Mouse (Mus musculus): ENCODE results near the gene Ampd1. TPM values are rescaled to one million over a fixed set of nuclear protein-coding genes. Genes with fewer than 3 reads are reported as not detected.

The Ampd1 gene
- 1,000 to 10,000 TPM; 1,212 to 1,718 (median 1,419) TPM for total RNA-seq (2022)

DNA sequence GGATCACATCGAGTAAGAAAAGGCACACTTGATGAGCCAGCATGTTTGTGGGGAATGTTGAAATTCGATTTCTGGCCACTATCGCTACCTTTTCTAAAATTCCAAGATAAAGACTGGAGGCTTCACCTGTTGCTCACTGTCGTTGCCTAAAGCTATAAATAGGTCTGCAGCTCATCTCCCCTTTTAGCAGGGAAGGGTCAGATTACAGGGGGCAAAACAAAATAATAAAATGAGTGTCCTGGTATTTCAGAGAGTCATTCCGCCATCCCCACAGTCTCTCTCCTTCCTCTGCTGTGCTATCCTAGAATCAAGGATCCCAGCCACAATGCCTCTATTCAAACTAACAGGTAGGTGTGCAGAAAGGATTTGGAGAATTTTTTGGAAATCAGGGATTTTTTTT is at the start of gene Ampd1:
TSS of gene Ampd1 (plus strand) at position 244 of the 400 bp plus-strand sequence.
- no peak for DNase-seq (ENCODE audit: low spot score in 2 of 2)

DNA sequence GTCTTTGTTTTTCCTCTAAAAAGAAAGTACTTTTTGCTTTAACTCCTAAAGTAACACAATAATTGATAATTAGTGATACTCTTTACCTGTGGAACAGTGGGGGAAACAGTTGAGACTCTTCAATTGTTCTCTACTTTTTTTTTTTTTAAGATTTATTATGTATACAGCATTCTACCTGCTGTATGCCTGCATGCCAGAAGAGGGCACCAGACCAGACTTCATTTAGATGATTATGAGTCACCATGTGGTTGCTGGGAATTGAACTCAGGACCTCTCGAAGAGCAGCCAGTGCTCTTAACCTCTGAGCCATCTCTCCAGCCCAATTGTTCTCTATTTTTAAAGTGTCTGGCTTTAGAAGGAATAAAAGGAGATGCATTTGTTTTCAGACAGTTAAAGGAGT is 47.6 kb upstream of the Ampd1 start:
- no peak for DNase-seq (ENCODE audit: low spot score in 2 of 2)

DNA sequence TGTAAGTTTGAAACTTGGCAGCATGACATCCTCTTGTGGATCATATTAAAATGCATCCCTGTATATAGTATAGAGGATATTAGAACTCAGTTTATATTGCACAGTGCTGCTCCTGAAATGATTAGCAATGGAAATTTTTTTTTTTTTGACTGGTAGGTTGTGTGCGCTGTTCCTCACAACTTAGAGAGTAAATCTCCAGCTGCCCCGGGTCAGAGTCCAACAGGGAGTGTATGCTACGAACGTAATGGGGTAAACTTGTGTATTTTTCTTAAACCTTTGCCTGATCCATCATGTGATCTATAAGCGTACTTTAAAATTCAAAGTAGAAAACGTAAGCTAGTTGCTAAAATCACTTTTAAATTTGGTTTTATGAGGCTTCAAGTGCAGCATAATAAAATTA is 33.5 kb upstream of the Ampd1 start:
- DNase-seq (ENCODE audit: low spot score in 2 of 2) = no peak

DNA sequence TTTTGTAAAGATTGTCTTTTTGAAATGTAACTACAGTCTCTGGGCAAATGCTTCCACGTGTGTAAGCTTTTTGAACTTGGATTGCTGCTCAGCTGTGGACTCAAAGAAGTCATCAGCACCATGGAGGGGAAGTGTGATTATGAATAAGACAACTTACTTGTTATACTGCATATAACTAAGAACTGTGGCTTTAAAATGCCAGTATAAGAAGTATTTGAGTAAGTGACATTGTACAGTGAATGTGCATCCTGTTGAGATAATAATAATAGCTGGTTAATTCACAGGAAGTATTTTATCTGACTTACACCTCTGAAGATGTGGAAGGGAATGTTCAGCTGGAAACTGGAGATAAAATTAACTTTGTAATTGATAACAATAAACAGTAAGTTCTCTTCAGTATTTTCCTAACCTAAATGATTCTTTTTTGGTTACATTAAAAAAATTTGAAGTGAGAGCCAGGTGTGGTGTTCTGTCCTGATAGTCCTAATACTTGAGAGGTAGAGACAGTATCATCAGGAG is 32.9 kb upstream of the Ampd1 start:
- no peak for DNase-seq (ENCODE audit: low spot score in 2 of 2)

DNA sequence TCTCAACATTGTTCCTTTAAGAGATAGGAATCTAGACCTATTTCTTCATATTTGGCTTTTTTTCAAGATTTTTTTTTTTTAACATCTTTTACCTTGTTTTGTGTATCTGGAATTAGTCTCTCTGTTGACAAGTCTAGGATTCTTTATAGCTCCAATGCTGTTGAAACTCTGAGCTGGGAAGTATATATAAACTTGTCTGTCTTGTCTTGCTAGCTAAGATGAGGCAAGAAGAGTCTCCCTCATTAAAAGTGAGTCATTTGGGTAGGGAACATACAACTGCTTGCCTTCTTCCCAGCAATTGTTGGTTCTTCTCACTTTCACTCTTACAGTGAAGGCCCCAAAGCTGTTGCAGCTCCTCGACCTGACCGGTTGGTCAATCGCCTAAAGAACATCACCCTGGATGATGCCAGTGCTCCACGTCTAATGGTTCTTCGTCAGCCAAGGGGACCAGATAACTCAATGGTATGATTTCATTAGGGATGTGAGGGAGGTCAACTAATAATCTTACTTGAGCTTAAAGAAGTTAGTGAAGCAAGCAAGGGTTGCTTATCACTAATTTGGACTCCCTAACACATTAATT is 17.7 kb upstream of the Ampd1 start:
- no peak for DNase-seq (ENCODE audit: low spot score in 2 of 2)

DNA sequence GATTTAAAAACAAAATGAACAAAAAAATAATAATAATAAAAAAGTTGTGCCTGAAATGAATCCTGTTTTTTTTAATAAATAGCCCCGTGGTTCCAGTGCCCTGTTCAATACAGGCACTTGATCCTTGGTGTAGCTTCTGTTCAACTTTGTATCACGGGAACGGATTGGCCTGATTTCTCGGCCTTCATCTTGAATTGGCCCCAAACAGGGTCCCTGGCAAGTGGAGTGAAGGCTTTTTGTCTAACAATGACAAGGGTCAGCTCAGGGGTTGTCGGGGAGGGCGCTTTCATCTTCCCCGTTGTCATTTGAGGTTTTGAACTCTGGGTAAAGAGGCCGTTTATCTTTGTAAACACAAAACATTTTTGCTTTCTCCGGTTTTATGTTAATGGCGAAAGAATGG is 16.1 kb upstream of the Ampd1 start:
- DNase-seq (ENCODE audit: low spot score in 2 of 2) = no peak

DNA sequence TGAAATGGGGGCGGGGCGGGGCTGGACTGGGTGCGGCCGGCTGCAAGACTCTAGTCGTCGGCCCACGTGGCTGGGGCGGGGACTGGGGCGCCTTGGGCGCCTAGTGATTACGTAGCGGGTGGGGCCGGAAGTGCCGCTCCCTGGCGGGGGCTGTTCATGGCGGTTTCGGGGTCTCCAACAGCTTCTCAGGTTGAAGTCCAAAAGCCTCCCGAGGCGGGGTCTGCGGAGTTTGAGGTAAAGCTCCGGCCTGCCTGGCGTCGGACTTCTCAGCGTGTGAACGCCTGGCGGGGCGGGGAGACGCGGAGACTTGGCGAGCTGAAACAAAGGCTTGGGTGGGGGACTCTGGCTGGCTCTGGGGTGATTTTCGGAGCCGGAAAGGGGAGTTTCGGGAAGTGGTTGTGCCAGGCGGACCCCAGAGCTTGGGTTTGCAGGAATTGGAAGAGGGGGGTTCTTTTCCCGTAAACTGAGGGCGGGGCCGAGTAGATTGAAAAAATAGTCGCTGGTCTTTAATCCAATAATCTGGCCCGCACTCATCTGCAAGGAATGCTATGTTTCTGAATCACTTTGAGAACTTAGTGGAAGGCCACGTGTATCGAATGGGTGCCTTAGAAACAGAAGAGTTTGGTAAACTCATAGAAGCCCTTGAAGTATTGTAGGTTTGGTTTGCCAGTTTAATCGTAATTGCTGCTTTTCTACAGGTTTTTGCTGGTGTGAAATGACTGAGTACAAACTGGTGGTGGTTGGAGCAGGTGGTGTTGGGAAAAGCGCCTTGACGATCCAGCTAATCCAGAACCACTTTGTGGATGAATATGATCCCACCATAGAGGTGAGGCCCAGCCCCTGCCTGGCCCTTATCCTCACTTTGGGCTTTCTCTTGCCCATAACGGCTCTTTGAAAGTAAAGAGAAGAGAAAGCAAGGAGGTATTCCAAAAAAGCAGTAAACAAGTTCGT is 15.3 kb upstream of the Ampd1 start, which contains the start of gene Nras:
TSS of gene Nras (plus strand) at position 79 of the 951 bp plus-strand sequence.
- peak; percentile 87 to 88 for DNase-seq (ENCODE audit: low spot score in 2 of 2)

DNA sequence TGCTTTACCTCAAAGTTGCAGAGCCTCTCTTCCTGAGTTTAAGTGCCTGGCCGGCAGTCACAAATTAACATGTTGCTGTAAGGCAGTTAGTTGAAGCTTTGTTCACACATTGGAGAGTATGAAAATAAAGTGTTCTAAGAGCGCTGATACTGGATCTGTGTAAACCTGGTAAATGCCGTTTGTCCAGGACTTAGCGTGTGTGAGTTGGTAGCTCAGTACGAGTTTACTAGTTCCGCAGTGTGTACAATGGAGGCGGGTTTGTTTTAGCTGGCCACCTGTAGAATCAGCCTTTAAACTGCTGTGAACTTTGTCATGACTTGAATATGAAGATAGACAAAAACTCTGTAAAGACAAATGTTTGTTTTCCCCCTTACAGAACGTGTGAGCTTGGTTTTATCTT is 6.9 kb upstream of the Ampd1 start:
- DNase-seq (ENCODE audit: low spot score in 2 of 2) = no peak

DNA sequence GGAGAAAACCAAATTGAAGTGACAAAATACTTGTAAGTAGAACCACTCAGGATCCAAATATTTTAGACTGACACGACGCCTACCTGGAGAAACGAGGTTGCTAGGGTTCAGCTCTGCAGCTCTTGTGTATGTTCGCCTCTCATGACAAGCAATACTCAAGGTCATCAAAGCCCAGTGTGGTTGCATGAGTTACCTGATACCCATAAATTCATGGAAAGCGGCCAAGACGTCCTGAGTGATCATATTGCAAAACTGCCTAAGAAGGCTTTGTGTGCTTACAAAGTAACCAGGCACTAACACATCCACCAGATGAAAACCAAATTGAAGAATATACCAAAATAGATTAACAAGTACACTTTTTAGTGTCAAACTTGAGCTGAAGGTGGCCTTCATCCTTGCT is 4.8 kb upstream of the Ampd1 start:
- no peak for DNase-seq (ENCODE audit: low spot score in 2 of 2)

DNA sequence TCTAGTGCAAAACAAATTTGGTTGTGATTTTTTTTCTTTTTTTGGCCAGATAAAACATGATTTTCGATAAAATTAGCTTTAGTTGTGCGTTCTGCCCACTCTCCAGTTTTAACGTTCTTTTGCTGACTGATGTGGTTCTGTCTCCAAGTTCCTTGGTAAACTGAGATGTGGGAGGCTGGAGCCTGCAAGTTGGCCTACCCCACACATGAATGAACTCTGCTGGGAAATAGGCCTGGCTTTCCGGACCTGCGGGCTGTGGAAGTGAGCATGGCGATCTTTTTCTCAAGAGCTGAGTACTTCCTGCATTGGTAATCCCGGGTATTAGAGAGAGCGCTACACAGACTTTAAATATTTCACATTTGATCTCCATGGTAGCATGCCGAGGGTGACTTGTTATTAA is 2.1 kb downstream of the Ampd1 start:
- DNase-seq (ENCODE audit: low spot score in 2 of 2) = no peak

DNA sequence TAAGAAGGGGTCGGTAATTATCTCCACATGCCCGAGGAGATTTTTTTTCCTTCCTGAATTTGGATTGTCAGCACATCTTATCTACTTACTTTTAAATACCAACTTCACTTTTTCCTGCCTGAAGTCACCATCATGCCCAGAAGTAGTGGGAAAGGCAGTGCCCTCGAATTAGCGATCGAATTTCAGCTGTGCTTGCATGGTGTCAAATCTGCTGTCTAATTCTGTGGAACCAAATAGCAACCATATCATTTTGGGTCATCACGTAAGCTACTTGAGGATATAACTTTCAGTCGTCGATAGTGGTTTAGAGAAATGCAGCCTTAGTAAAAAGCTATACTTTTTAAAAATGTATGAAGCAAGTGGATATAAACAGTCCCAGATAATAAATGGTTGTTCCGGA is 2.7 kb downstream of the Ampd1 start:
- no peak for DNase-seq (ENCODE audit: low spot score in 2 of 2)

DNA sequence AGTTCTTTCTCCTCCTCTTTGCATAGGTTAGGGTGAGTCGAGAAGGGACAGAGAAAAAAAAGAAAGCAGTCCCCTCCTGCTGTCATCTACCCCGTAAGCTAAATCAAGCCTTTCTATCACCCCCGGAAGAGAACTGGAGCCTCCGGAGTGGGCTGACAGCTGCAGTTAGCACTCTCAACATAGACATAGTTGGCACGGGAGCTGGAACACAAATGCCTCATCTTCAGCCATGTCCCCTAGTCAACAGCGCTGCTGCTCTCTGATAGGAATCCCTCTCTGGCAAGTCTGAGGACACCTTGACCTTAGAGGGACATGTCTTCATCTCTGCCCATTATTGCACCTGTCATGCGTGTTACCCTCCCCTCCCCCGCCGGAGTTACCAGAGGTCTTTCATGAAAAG is 5.5 kb downstream of the Ampd1 start:
- peak; percentile 41 to 59 for DNase-seq (ENCODE audit: low spot score in 2 of 2)

DNA sequence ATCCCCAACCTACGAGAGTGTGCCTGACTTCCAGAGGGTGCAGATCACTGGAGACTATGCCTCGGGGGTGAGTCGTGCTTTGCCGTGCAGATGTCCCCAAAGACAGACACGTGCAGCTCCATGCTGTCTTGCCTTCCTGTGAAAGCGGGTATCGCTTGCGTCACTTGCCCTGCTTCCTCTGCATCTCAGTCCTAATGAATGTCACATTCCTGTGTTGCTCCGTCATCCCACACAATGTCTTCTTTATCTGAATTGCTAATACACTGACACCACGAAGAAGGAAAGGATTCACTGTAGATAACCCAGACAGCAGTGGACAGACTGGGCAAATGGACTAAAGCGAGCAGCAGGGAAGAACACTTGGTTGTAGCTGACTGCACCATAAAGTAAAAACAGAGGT is 7.2 kb downstream of the Ampd1 start:
- DNase-seq (ENCODE audit: low spot score in 2 of 2) = no peak

DNA sequence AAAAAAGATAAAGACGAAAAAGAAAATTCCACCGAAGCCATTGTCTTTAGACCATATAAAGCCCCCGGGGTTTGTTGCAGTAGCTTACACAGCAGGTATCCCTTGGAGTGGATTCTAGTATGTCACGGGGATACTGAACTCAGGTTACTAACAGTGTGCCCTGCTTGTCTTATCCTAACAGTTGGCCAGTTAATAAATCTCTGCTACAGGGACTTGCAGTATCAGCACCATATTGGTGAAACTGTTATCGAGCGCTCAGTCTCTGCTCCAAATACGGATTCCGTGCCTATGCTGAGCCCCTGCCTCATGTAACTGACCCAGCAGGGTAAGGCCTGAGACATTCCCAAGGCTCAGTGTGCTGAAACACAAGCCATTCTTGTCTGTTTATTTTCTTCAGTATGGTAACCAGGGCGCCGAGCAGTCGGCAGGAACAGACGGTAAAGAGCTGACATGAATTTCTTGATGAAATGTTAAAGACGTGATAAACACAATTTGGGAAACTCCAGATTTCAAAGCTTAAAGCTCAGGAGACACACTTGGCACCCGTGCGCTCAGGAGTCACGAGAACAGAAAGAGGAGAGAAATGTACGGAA is 8.1 kb downstream of the Ampd1 start:
- peak in 1 of 2 experiments; percentile 50 for DNase-seq (ENCODE audit: low spot score in 2 of 2)

DNA sequence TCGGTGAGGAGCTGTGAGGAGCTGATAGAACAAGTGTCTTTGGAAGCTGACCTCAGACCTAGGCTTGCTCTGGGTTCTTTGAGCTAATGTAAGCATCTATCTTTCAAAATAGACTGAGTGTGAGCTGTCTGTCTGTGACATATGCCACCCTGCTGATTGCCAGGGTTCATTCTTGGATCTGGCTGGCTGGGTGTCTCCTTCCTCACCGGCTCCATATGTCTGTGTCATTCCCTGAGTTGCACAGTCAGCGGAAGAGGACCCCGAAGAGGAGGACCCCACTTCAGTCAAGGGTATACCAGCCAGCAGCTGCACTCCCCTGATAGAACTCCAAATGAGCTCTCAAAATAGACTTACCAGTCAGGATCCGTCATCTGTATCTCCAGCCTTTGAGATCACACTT is 8.9 kb downstream of the Ampd1 start:
- peak; percentile 45 to 68 for DNase-seq (ENCODE audit: low spot score in 2 of 2)

DNA sequence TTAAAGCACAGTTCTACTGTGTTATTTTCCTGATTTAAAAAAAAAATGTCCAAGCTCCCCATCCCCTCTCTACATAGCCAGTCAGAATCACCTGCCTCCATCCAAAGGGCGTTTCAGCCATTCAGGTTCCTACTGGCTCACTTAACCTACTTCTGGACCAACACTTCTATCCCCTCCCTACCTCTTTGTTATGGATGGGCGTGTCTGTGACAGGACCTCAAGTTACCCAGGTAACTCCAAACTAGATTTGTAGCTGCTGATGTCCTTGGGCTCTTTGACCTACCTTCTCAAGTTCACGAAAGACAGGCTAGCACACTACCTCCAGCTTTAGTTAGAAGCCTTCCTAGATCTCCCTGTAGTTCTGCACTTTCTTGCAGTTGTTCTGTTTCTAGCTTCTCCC is 12.2 kb downstream of the Ampd1 start:
- no peak for DNase-seq (ENCODE audit: low spot score in 2 of 2)

DNA sequence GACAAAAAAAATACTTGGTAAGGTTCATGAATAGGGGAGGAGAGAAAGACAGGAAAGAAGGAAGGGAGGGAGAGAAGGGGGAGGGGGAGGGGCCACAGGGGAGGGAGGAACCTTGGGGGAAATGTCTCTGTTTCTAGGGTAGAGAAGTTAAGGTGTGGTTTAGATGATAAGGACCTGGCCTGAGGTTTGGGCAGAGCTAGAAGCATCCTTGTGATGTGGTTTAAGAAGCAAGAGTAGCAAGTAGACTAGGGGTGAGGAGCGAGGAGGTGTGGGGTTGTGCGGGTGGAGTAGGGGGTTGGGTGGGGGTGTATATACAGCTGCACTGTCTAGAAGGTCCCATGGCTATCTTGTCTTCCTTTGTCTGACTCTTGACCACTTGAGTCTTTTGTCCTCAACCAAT is 17.9 kb downstream of the Ampd1 start:
- DNase-seq (ENCODE audit: low spot score in 2 of 2) = no peak

DNA sequence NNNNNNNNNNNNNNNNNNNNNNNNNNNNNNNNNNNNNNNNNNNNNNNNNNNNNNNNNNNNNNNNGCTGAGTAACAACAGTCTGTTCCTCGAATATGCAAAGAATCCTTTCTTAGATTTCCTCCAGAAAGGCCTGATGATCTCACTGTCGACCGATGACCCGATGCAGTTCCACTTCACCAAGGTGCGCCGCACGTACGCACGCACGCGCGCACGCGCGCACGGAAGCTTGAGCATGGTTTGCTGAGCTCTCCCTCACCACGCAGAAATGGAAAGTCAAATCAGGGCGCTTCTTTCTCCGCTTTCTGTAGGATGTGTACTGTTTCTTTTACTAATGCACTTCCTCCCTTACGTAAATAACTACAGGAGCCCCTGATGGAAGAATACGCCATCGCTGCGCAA is 24.8 kb downstream of the Ampd1 start:
- DNase-seq (ENCODE audit: low spot score in 2 of 2) = no peak

DNA sequence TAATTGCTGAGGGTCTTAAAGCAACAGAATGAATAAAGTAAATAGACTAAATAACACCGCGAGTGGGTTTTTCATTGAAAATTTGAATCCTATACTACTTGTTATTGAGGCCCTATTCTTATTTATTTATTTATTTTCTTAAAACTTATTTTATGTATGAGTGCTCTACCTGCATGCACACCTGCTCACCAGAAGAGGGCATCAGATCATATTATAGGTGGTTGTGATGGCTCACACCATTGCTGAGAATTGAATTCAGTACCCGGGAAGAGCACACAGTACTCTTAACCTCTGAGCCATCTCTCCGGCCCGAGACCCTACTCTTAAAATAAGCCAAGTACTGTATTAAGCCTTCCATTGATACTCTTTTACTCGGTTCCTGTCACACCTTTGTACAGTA is 25.9 kb downstream of the Ampd1 start:
- no peak for DNase-seq (ENCODE audit: low spot score in 2 of 2)

DNA sequence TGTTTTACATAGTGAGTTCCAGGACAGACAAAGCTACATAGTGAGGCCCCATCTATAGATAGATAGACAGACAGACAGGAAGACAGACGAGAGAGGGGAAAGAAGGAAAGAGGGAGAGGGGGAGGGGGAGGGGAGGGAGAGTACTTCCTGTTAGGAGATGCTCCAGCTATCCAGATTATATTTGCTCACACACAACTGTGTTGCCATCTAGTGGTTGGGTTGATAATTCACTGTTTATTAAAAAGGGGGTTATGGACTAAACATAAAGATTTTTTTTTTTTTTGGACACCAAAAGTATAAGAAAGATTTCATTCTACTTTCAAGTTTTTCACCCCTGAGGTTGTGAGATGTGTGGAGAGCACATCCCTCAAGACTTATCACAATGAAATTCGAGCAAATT is 26.9 kb downstream of the Ampd1 start:
- no peak for DNase-seq (ENCODE audit: low spot score in 2 of 2)

DNA sequence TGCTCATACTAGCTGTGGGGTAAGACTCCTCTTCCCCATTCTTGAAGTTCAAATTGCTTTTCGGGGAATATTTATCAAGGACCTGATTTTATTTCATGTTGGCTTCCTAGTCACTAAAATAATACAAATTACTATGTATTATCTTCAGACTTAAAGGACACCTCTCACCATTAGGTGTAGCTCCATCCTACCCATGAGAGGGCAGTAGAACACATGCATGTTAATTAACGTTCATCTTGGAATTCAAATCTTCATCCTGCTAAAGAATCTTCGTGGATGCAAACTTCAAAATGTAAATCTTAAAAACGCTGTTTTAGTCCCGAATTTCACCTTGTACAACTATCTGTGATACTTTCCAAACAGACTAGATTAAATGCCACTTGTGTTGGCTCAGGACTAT is 27.4 kb downstream of the Ampd1 start:
- no peak for DNase-seq (ENCODE audit: low spot score in 2 of 2)

DNA sequence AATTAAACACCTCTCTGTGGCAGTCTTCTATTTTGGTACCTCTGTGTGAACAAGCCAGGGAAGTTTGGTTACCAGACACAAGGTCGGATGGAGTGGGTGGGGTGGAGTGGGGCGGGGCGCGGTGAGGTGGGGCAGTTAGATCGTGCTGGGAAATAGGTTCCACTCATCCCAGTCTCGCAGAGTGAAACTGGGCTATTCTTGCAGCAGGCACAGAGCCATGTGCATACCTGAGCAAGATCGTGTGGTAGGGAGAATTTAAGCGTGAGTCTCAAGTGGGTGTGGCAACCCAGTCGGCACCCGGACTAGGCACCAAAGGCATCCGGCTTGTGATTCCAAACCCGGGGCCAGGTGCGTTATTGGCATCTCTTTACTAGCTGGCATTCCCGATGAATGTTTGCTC is 28.1 kb downstream of the Ampd1 start:
- peak in 1 of 2 experiments; percentile 28 for DNase-seq (ENCODE audit: low spot score in 2 of 2)

Measured in gastrocnemius, adult 8-10 months (tissue).